Mouse (Mus musculus) olfactory bulb, adult 2 months (tissue): ENCODE data around the gene Pigk. TPM values are rescaled to one million over a fixed set of nuclear protein-coding genes. Genes with fewer than 3 reads are reported as not detected.

Experiments
- H3K27ac ChIP-seq: fragments of 200-500 bp; 2 replicates; pipeline ENCODE4 v1.5.1; 2012; ENCODE audit warnings: low read depth, low read length; ENCODE audit not compliant: insufficient read depth
- H3K4me1 ChIP-seq: fragments of 200-500 bp; 2 replicates; pipeline ENCODE4 v1.6.1; 2012; ENCODE audit warnings: low read length; ENCODE audit not compliant: control insufficient read depth, insufficient read depth
- H3K4me3 ChIP-seq: fragments of 200-500 bp; 2 replicates; pipeline ENCODE4 v1.5.1; 2012; ENCODE audit warnings: mild to moderate bottlenecking, low read depth, low read length, moderate library complexity; ENCODE audit not compliant: insufficient read depth
- CTCF ChIP-seq: fragments of 200-500 bp; IDR thresholded peaks from 2 replicates; pipeline ENCODE4 v1.5.1; 2012; ENCODE audit warnings: low read depth, mild to moderate bottlenecking, low read length, moderate library complexity; ENCODE audit not compliant: insufficient read depth
- POLR2A ChIP-seq: fragments of 200-500 bp; IDR thresholded peaks from 2 replicates; pipeline ENCODE4 v1.6.1; 2012; ENCODE audit warnings: mild to moderate bottlenecking, low read depth, low read length, moderate library complexity; ENCODE audit not compliant: insufficient read depth
- WGBS: fragments of 180-500 bp; shearing (Covaris S2); methylation state at CpG from one replicate; pipeline ENCODE4 v1.1.7; 2018; 5-methylcytosine and 5-hydroxymethylcytosine counted together
- polyA plus RNA-seq: library from polyadenylated mRNA; stranded (reverse); fragments of >200 nt; gene quantifications from 2 replicates; pipeline ENCODE4 v1.2.4, GENCODE M21; 2012; ENCODE audit warnings: low replicate concordance; ENCODE audit not compliant: missing spikeins, insufficient read depth, insufficient read length

Pigk gene
- polyA plus RNA-seq, 1 experiment: not detected

DNA sequence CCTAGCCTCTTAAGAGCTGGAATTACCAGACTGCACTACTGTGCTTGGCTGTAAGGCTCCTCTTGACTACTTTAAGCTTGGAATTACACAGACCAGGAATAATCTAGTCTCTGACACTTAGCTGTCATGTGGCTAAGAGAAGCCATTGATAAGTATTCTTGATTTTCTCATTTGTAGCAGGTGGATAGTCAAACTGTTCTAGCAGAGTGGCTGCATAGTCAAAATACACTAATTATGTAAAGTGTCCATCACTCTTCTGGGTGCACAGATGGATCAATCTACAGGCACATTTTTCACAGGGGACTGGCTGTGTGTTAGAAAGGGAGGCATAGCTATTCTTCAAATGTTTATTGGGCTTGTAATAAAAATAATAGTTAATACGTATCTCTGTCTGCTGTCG, 276.9 kb downstream of the Pigk start:
- 96% methylated on average over 2 of the region's 2 CpGs for WGBS
- no peak overlapping the region for H3K27ac ChIP-seq
- no peak overlapping the region for H3K4me3 ChIP-seq
- TF ChIP-seq POLR2A (no peak), CTCF (no peak)
- H3K4me1 ChIP-seq: no peaks in the 10 kb centered on the region; the same call in 1 of the 2 replicates

DNA sequence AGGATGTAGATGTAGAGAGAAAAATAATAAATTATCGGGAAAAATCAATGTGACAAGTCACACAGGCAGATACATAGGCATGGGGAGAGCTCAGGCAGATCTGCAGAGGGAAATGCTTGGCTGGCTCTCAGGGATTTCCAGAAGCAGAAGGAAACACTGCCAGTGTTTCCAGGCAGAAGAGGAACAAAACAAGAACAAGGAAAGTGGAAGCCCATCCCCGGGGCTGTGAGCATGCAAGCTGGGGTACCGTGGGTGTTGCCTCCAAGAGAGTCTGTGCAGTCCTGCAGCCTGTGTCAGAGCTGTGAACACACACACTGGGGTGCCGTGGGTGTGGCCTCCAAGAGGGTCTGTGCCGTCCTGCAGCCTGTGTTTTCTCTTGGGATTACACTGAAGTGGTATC, 279.7 kb downstream of the Pigk start:
- H3K4me3 ChIP-seq: no peak overlapping the region
- TF ChIP-seq POLR2A: no peak
- TF ChIP-seq CTCF: no peak
- 69% methylated on average over 5 of the region's 5 CpGs for WGBS
- no peak overlapping the region for H3K27ac ChIP-seq
- H3K4me1 ChIP-seq: no peaks in the 10 kb centered on the region; the same call in 1 of the 2 replicates

DNA sequence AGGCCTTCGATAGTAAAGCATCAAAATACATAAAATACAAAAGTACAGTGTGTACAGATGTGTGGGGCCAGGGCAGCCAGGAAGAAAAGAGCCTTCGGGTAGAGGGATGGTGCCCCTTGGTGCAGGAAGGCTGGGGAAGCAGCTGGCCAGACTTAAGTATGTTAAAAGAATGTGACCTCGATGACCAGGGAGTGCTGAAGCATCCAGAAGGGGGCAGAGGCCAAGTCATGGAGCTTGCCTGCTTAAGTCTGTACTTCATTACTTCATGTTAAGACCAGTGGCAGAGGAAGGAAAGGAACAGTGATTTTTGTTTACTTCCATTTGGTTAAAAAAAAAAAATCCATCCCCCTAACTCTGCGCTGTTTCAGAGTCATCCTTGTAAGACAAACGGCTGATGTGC, 284.2 kb downstream of the Pigk start:
- TF ChIP-seq CTCF (no peak), POLR2A (no peak)
- Histone ChIP-seq H3K4me1 (no peaks in the 10 kb centered on the region; the same call in 1 of the 2 replicates), H3K4me3 (no peak overlapping the region), H3K27ac (no peak overlapping the region)
- 70% methylated on average over 5 of the region's 5 CpGs for WGBS

- no peaks in the 10 kb centered on the region for H3K4me1 ChIP-seq
- WGBS: 63% methylated on average over 5 of the region's 5 CpGs
- TF ChIP-seq POLR2A: no peak
- no peak for TF ChIP-seq CTCF
- no peak overlapping the region for H3K4me3 ChIP-seq
- H3K27ac ChIP-seq: no peak overlapping the region
These were observed 285.0 kb downstream of the Pigk start for GRCm38 (mm10) chr3:152998901-152999300.

DNA sequence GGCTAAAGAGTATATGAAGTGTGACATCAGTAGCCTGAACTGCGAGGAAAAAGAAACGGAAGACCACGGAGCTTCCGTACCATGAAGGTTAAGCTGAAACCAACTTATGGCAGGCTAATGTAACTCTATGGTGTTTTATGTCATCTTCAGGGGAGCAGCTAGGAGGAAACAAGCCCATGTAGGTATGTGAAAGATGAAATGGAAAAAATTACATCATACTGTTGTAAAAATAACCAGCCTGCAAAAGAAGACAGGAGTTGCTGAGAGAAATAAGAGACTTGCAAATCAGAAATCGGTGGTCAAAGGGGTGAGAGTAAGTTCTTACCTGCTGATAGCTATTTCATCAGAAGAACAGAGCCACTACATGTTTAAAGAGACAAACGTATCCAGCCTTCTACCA, 293.0 kb downstream of the Pigk start:
- H3K4me3 ChIP-seq: no peak overlapping the region
- WGBS: 94% methylated on average over 6 of the region's 6 CpGs
- no peaks in the 10 kb centered on the region for H3K4me1 ChIP-seq
- TF ChIP-seq POLR2A (no peak), CTCF (no peak)
- H3K27ac ChIP-seq: no peak overlapping the region

GRCm38 (mm10) chr3:153016355-153016754, 302.5 kb downstream of the Pigk start:
- 76% methylated on average over 8 of the region's 8 CpGs for WGBS
- TF ChIP-seq CTCF: no peak
- H3K27ac ChIP-seq: no peak overlapping the region
- no peaks in the 10 kb centered on the region for H3K4me1 ChIP-seq
- H3K4me3 ChIP-seq: no peak overlapping the region

GRCm38 (mm10) chr3:153018051-153018450, 304.2 kb downstream of the Pigk start:
- TF ChIP-seq POLR2A (no peak), CTCF (no peak)
- Histone ChIP-seq H3K4me3 (no peak overlapping the region), H3K27ac (no peak overlapping the region), H3K4me1 (no peaks in the 10 kb centered on the region)
- 41% methylated on average over 10 of the region's 10 CpGs for WGBS

DNA sequence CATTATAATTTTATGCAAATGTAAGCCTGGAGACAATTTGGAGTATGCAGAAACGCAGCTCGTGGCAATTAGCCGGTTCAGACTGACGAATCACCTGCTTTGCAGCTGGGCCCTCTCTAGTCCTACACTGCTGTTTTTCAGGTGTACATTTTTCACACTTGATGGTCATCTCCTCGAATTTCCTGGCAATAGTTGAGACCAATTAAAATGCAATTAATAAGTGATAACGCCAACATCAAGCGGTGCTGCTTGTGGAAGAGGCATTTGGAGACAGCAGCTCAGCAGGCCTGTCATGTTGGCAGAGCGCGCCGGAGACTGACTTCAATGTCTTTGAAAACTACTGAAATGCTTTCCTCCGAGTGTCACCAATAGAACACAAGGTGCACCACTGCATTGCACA, 310.1 kb downstream of the Pigk start:
- no peak overlapping the region for H3K27ac ChIP-seq
- H3K4me1 ChIP-seq: no peaks in the 10 kb centered on the region
- H3K4me3 ChIP-seq: no peak overlapping the region
- TF ChIP-seq POLR2A: no peak
- no peak for TF ChIP-seq CTCF
- WGBS: 56% methylated on average over 11 of the region's 11 CpGs

Other genes with a start within 250 kb of the Pigk start
- gene Ak5, start 45.7 kb upstream of the Pigk start, polyA plus RNA-seq: not detected in 2 replicates